Mouse (Mus musculus) skeletal muscle tissue, adult 2 months (tissue): ENCODE results near the gene Naglu.

Source experiments
- DNase-seq: peaks from one replicate; pipeline ENCODE4 v3.0.0-alpha.2; 2012; ENCODE audit warnings: low read depth, low spot score

The Naglu gene

GRCm38 (mm10) chr11:101084246-101084645 is 14.4 kb downstream of the Naglu start:
- DNase-seq, result no peak

GRCm38 (mm10) chr11:101084811-101085210 is 15.0 kb downstream of the Naglu start:
- DNase-seq, result no peak

- no peak for DNase-seq
Observed at GRCm38 (mm10) chr11:101085617-101086322, 16.0 kb downstream of the Naglu start.

- no peak for DNase-seq
Observed at GRCm38 (mm10) chr11:101086323-101086674, 16.5 kb downstream of the Naglu start.

- DNase-seq, result peak; percentile 89
Observed at GRCm38 (mm10) chr11:101086756-101087681, 17.2 kb downstream of the Naglu start, which contains the start of gene Mlx. Mlx (plus strand) TSS chr11:101087277.

GRCm38 (mm10) chr11:101087682-101088055 is 17.9 kb downstream of the Naglu start:
- no peak for DNase-seq

- DNase-seq, result no peak
Observed at GRCm38 (mm10) chr11:101089931-101090330, 20.1 kb downstream of the Naglu start.

GRCm38 (mm10) chr11:101094930-101095313 is 25.1 kb downstream of the Naglu start:
- DNase-seq, result no peak

GRCm38 (mm10) chr11:101095314-101096024 is 25.7 kb downstream of the Naglu start, which contains the start of gene Psmc3ip:
Psmc3ip (minus strand) TSS chr11:101095436.
- peak; percentile 96 for DNase-seq

GRCm38 (mm10) chr11:101098231-101098630 is 28.4 kb downstream of the Naglu start:
- DNase-seq, result no peak

- no peak for DNase-seq
Observed at GRCm38 (mm10) chr11:101103011-101103410, 33.2 kb downstream of the Naglu start.

GRCm38 (mm10) chr11:101109351-101109750 is 39.5 kb downstream of the Naglu start:
- no peak for DNase-seq

GRCm38 (mm10) chr11:101110708-101111107 is 40.9 kb downstream of the Naglu start:
- DNase-seq, result no peak

GRCm38 (mm10) chr11:101111178-101111577 is 41.4 kb downstream of the Naglu start:
- DNase-seq, result no peak

- no peak for DNase-seq
Observed at GRCm38 (mm10) chr11:101112186-101112585, 42.4 kb downstream of the Naglu start.

GRCm38 (mm10) chr11:101115564-101115963 is 45.8 kb downstream of the Naglu start:
- no peak for DNase-seq

- no peak for DNase-seq
Observed at GRCm38 (mm10) chr11:101118105-101118504, 48.3 kb downstream of the Naglu start.

GRCm38 (mm10) chr11:101119131-101119760 is 49.4 kb downstream of the Naglu start:
- DNase-seq, result no peak

GRCm38 (mm10) chr11:101119761-101120544 is 50.1 kb downstream of the Naglu start, which contains the start of the genes Retreg3 and Tubg1:
Retreg3 (minus strand) TSS chr11:101119893.
Tubg1 (plus strand) TSS chr11:101119938.
- peak; percentile 100 for DNase-seq

- DNase-seq, result no peak
Observed at GRCm38 (mm10) chr11:101120545-101121188, 50.9 kb downstream of the Naglu start.
